In the genomic region with DNA sequence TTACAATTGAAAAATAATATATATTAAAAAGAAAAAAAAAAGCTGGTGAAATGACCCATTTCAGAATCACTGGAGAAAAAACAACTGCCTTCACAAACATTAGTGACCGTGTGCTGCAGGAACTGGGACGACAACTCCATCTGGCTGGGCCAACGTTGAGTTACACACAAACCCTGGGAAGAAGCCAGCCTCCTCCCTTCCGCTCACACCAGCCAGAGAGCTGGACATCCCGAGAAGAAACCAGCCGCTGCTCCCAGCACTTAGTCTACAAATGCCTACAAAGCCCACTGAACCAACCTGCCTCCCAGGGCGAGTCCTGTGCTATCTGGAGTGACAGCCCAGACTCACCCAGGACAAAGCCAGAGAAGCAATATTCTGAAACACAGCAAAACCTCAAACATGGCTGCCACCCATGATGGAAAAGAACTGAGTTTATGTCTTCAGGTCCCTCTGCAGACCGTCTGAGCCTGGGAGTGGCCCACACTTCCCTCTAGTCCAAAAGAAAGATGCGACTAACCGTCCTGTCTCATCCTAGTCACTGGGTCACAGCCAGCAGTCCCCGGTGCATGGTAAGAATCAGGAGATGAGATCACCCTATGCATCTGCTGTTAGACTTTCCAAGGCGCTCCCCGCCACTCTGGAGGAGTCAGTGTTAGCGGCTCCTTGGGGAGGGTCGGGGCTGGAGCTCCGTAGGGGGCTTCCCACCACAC, we compare ENCODE assay signal across 17 mouse cellular contexts. TPM values are rescaled to one million over a fixed set of nuclear protein-coding genes. Genes with fewer than 3 reads are reported as not detected.
A peak's percentile ranks its signal among the peaks of the same experiment; 100 is the strongest.
DNase-seq lines count a peak whose midpoint lies in the region; ATAC-seq lines count a peak whose summit lies in the region.
"Had no signal": no experiment of that assay in that cellular context is flagged by ENCODE, and none has a peak within 500 bp of the region (broad histone marks: within the 10 kb centered on the region; RNA-seq: fewer than 3 reads in every experiment).

No protein-coding gene starts in this region.

- H3K4me3 ChIP-seq in hindbrain, embryonic 10.5 days = no peak overlapping the region
- H3K4me3 ChIP-seq in hindbrain, embryonic 16.5 days (ENCODE audit: low read length) = no peak overlapping the region
- H3K4me3 ChIP-seq: hindbrain, embryonic 15.5 days; neural tube, embryonic 12.5 days had no signal

- H3K9ac ChIP-seq in hindbrain, embryonic 16.5 days (ENCODE audit: low read depth, low read length) = no peak overlapping the region
- H3K9ac ChIP-seq: forebrain, postnatal 0 days; hindbrain, embryonic 15.5 days; neural tube, embryonic 12.5 days had no signal

- H3K27me3 ChIP-seq in hindbrain, embryonic 10.5 days (ENCODE audit: insufficient read depth, poor library complexity, severe bottlenecking) = no peaks in the 10 kb centered on the region
- H3K27me3 ChIP-seq in hindbrain, embryonic 16.5 days (replicated peaks; ENCODE audit: control insufficient read depth, insufficient read depth, low read length) = no peaks in the 10 kb centered on the region
- H3K27me3 ChIP-seq: hindbrain, embryonic 15.5 days; neural tube, embryonic 12.5 days had no signal

- H3K9me3 ChIP-seq in hindbrain, embryonic 10.5 days = no peaks in the 10 kb centered on the region
- H3K9me3 ChIP-seq in hindbrain, embryonic 16.5 days (ENCODE audit: control insufficient read depth, low read length) = no peaks in the 10 kb centered on the region
- H3K9me3 ChIP-seq: hindbrain, embryonic 15.5 days; neural tube, embryonic 12.5 days had no signal

- 87% methylated on average over 16 of the region's 16 CpGs for whole genome bisulfite sequencing in hindbrain, embryonic 10.5 days
- WGBS in hindbrain, embryonic 16.5 days = 79% methylated on average over 16 of the region's 16 CpGs

- H3K4me1 ChIP-seq in hindbrain, embryonic 10.5 days (replicated peaks) = peaks cover 53% of the 10 kb centered on the region
- H3K4me1 ChIP-seq in hindbrain, embryonic 16.5 days (ENCODE audit: control insufficient read depth, insufficient read depth, low read depth, low read length) = no peaks in the 10 kb centered on the region
- H3K4me1 ChIP-seq: hindbrain, embryonic 15.5 days had no signal

- no peak for ATAC-seq in hindbrain, embryonic 16.5 days
- ATAC-seq: forebrain, postnatal 0 days had no signal

- H3K36me3 ChIP-seq in hindbrain, embryonic 10.5 days = peaks cover 59% of the 10 kb centered on the region
- H3K36me3 ChIP-seq in hindbrain, embryonic 16.5 days (ENCODE audit: control insufficient read depth, insufficient read depth, low read length) = peaks cover 22% of the 10 kb centered on the region

- peak overlapping the region; percentile 66 for H3K27ac ChIP-seq in hindbrain, embryonic 10.5 days
- no peak overlapping the region for H3K27ac ChIP-seq in hindbrain, embryonic 16.5 days (ENCODE audit: low read depth, low read length)
- H3K27ac ChIP-seq: hindbrain, embryonic 15.5 days; neural tube, embryonic 12.5 days had no signal

- DNase-seq in hindbrain, embryonic 10.5 days (ENCODE audit: low spot score) = no peak
- peak; percentile 58 for DNase-seq in adipocyte (ENCODE audit: low spot score)
- DNase-seq in cerebellum, postnatal 36 days = peak; percentile 54 to 58
- peak; percentile 73 to 74 for DNase-seq in heart, postnatal 36 days
- DNase-seq in spleen, adult 12 weeks (ENCODE audit: low spot score) = no peak
- DNase-seq in layer of hippocampus, postnatal 36 days = no peak
- DNase-seq in spleen, postnatal 14 days (ENCODE audit: low spot score in 2 of 2) = no peak
- DNase-seq: forebrain, postnatal 0 days; right cerebral cortex, postnatal 25 days; thymus, postnatal 4 days had no signal

- no peak overlapping the region for H3K4me2 ChIP-seq in hindbrain, embryonic 16.5 days (ENCODE audit: low read length)
- H3K4me2 ChIP-seq: hindbrain, embryonic 15.5 days; neural tube, embryonic 12.5 days had no signal

- intact Hi-C loops in heart, postnatal 36 days (cut with DNase I) = no loop called here

RNA-seq across cellular contexts. Expression of a gene that starts 16.8 kb away (rescaled TPM):
- polyA plus RNA-seq in hindbrain, embryonic 10.5 days (2016; fragmentation: Nextera tagmentation; extraction: Ambion mirVana) = 16.7 and 18.8 TPM in 2 replicates
- polyA plus RNA-seq in hindbrain, embryonic 16.5 days (2015; fragmentation: Nextera tagmentation; extraction: Ambion mirVana) = 37.0 and 37.5 TPM in 2 replicates
- 100 to 1,000 TPM; 122 to 133 TPM for total RNA-seq in heart, postnatal 36 days (2021)
- 100 to 1,000 TPM; 106 to 108 TPM for total RNA-seq in layer of hippocampus, postnatal 36 days (2021)

RNA-seq across cellular contexts. Expression of a gene that starts 17.7 kb away (rescaled TPM):
- polyA plus RNA-seq in hindbrain, embryonic 10.5 days (2016; fragmentation: Nextera tagmentation; extraction: Ambion mirVana) = 0.17 TPM in 1 of 2 replicates, not detected in the other
- polyA plus RNA-seq in hindbrain, embryonic 16.5 days (2015; fragmentation: Nextera tagmentation; extraction: Ambion mirVana) = not detected in 2 replicates
- total RNA-seq in heart, postnatal 36 days (2021) = not detected
- total RNA-seq in layer of hippocampus, postnatal 36 days (2021) = not detected
- total RNA-seq: forebrain, postnatal 0 days; layer of hippocampus, adult 18-20 months; megakaryocyte-erythroid progenitor cell, adult 5-6 weeks had no signal
- polyA plus RNA-seq: embryonic facial prominence, embryonic 11.5 days; forebrain, postnatal 0 days; hindbrain, embryonic 15.5 days; limb, embryonic 14.5 days; neural tube, embryonic 12.5 days had no signal

RNA-seq across cellular contexts. Expression of a gene that starts 28.4 kb away (rescaled TPM):
- polyA plus RNA-seq in hindbrain, embryonic 10.5 days (2016; fragmentation: Nextera tagmentation; extraction: Ambion mirVana) = 222 and 268 TPM in 2 replicates
- 355 and 365 TPM in 2 replicates for polyA plus RNA-seq in hindbrain, embryonic 16.5 days (2015; fragmentation: Nextera tagmentation; extraction: Ambion mirVana)
- 100 to 1,000 TPM; 266 to 268 TPM for total RNA-seq in heart, postnatal 36 days (2021)
- total RNA-seq in layer of hippocampus, postnatal 36 days (2021) = 100 to 1,000 TPM; 160 to 180 TPM

Comparison
In these comparisons a context has a peak if more than half of its experiments do, and no peak if none do; other contexts are left out.
1. DNase-seq: peak in adipocyte (single experiment), cerebellum, postnatal 36 days (2 of 2) and heart, postnatal 36 days (2 of 2); none in hindbrain, embryonic 10.5 days (single experiment), spleen, adult 12 weeks (single experiment), layer of hippocampus, postnatal 36 days (0 of 2) and spleen, postnatal 14 days (0 of 2).